Mouse (Mus musculus) lung, adult 2 months (tissue): ENCODE results near the gene Ankfy1. TPM values are rescaled to one million over a fixed set of nuclear protein-coding genes. Genes with fewer than 3 reads are reported as not detected.
"Not testable (repeated sequence)": the region's sequence is repeated elsewhere in the genome, so short reads cannot be mapped to it uniquely, and the experiment has no call there.

ENCODE experiments used
- DNase-seq: peaks from one replicate; pipeline ENCODE4 v3.0.0; 2022
- H3K4me1 ChIP-seq: fragments of 200-500 bp; 2 replicates; pipeline ENCODE4 v1.6.1; 2011; ENCODE audit warnings: low read length; ENCODE audit not compliant: control insufficient read depth, insufficient read depth
- H3K4me3 ChIP-seq: fragments of 200-500 bp; replicated peaks from 2 replicates; pipeline ENCODE3; 2011; ENCODE audit warnings: low read depth, mild to moderate bottlenecking, control low read depth, low read length; ENCODE audit errors: extremely low read depth
- CTCF ChIP-seq: fragments of 200-500 bp; IDR thresholded peaks from 2 replicates; pipeline ENCODE4 v1.5.1; 2011; ENCODE audit warnings: mild to moderate bottlenecking, low read length, control low read depth; ENCODE audit not compliant: insufficient read depth
- POLR2A ChIP-seq: fragments of 200-500 bp; IDR thresholded peaks from 2 replicates; pipeline ENCODE4 v1.6.1; 2011; ENCODE audit warnings: low read depth, mild to moderate bottlenecking, control low read depth, low read length, borderline replicate concordance; ENCODE audit errors: extremely low read depth
- WGBS: fragments of 180-500 bp; shearing (Covaris S2); methylation state at CpG from one replicate; pipeline ENCODE4 v1.1.7; 2018; 5-methylcytosine and 5-hydroxymethylcytosine counted together
- polyA plus RNA-seq: library from polyadenylated mRNA; depleted of rRNA; stranded (reverse); fragments of >200 nt; gene quantifications from 2 replicates; pipeline ENCODE4 v1.2.3, GENCODE M21; 2012

Ankfy1 gene
- polyA plus RNA-seq, 1 experiment: 33.4 TPM

DNA sequence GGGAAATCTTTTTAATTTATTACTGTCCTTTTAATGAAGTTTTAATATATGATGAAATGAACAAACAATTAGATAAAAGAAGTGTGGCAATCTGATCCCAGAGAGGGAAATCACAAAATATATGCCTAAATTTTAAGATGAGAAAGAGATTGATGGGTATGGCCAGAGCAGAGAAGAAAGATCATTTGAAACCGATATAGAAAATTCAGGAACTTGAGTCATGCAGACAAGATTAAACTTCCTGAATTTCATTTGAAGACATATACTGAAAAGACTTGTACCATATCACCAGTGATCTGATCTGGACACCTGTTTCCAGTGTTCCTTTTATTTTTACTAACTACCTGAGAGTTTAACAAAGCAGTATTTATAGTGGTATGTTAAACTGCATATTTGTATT lies 17.4 kb upstream of the Ankfy1 start:
- WGBS: 50% methylated on average over 1 of the region's 1 CpGs
- Histone ChIP-seq H3K4me1 (peaks cover 5% of the 10 kb centered on the region), H3K4me3 (no peak overlapping the region)
- TF ChIP-seq CTCF (no peak), POLR2A (no peak)
- no peak for DNase-seq

DNA sequence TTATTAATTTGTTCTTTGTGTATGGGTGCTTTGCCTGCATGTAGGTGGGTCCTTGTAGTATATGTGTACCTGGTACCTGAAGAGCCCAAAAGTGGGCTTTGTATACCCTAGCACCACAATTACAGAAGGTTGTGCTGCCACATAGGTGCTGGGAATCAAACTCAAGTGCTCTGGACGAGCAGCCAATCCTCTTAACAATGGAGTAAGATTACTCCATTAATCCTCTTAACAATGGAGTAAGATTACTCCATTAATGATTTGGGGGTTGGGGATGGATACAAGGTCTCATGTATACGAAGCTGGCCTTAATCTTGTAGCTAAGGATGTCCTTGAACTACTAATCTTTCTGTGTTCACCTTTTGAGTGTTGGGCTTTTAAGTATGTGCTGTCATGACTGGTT lies 14.5 kb upstream of the Ankfy1 start:
- no peak for TF ChIP-seq POLR2A
- no peak for TF ChIP-seq CTCF
- WGBS: 70% methylated on average over 2 of the region's 2 CpGs
- DNase-seq: no peak
- H3K4me1 ChIP-seq: peaks cover 5% of the 10 kb centered on the region
- no peak overlapping the region for H3K4me3 ChIP-seq

DNA sequence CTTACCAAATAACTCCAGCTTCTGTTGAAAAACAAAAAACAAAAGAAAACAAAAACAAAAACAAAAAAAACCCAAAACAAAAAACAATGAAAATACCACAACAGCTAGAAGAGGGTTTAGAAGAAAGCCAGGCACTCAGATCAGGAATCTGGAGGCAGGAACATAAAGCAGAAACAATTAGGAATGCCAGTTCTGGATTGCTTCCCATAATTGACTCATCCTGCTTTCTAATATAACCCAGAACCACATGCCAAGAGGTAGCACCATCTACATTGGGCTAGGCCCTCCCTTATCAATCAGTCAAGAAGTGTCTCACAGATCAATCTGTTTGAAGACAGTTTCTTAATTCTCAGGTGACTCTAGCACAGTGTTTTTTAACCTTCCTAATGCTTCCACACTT lies 9.1 kb upstream of the Ankfy1 start:
- DNase-seq: no peak
- Histone ChIP-seq H3K4me1 (no peaks in the 10 kb centered on the region), H3K4me3 (no peak overlapping the region)
- TF ChIP-seq POLR2A: no peak

DNA sequence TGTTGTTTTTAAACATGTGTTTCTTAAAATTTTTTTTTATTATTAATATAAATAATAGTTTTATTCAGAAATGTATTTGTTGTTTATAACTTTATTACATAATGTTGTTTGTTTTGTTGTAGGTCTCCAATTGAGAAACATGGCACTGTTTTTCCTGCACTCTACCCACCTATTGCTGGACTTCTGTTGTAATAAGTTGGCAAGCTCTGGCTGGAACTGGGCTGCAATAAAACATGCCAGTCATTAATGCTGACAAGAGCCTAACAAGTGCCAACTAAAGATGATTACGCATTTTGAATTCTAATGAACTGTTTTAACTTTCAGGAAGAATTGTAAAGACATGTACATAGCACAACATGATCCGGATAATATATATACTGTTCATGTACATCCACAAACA lies 6.4 kb upstream of the Ankfy1 start:
- WGBS: 90% methylated on average over 2 of the region's 2 CpGs
- DNase-seq: no peak

DNA sequence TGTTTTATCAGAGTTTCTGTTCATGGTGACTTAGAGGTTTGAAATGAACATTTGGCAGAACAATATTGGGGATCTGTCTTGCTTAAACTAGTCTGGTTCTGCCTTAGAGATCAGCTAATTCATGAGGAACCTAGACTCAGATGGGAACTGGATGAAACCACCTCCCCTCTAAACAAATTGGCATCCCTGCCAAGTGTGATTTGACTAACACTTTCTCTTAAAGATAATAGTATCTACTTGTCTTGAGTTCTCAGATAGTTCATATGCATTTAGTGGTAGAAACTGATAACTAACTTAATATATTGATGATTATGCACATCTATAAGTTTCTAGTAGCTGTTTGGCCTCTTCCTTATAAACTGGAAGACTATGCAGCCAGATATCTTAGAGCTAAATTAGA lies 3.1 kb upstream of the Ankfy1 start:
- Histone ChIP-seq H3K4me1 (peaks cover 11% of the 10 kb centered on the region), H3K4me3 (no peak overlapping the region)
- TF ChIP-seq CTCF (no peak), POLR2A (no peak)
- no peak for DNase-seq

More for the DNA sequence above, 6.4 kb upstream of the Ankfy1 start:
- no peaks in the 10 kb centered on the region; the same call in 1 of the 2 replicates for H3K4me1 ChIP-seq
- no peak overlapping the region for H3K4me3 ChIP-seq
- TF ChIP-seq CTCF: no peak
- TF ChIP-seq POLR2A: no peak

DNA sequence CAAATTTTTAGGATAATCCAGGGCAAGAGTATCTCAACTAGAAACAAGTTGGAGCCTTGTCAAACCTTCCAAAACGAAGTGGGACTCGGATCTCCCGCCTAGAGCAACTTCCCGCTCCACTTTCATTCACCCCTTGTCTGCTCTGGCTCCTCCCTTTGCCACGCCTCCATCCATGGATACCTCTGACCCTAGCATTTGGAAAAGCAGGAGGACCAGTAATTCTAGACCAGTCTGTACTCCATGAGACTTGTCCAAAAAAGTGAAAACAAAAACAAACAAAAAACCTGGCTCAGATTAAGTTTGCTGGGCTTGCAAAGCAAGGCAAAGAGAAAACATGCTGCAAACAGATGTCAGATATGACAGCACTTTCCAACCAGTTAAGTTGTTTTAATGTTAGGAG lies 1.6 kb upstream of the Ankfy1 start:
- no peak for TF ChIP-seq CTCF
- TF ChIP-seq POLR2A: no peak
- peaks cover 16% of the 10 kb centered on the region for H3K4me1 ChIP-seq
- 19% methylated on average over 5 of the region's 5 CpGs for WGBS
- no peak overlapping the region for H3K4me3 ChIP-seq
- no peak for DNase-seq

DNA sequence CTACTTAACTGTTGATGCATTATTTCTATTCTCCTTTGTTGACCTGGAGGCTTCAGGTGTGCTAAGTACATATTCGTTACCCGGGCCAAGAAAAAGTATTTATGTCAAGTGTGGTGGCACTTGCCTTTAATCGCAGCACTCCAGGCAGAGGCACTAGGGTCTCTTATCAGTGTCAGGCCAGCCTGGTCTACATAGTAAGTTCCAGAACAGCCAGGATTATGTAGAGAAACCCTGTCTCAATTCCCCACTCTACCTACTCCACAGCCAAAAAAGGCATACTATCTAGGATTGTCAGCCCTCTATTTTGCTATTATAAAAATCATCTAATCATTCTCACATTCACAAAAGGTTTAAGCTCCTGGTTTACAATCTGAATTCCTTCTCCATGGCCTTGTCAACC lies 691 bp upstream of the Ankfy1 start:
- no peak overlapping the region for H3K4me3 ChIP-seq
- TF ChIP-seq CTCF: no peak
- no peak for TF ChIP-seq POLR2A
- no peak for DNase-seq
- 50% methylated on average over 3 of the region's 3 CpGs for WGBS
- H3K4me1 ChIP-seq: peaks cover 18% of the 10 kb centered on the region

DNA sequence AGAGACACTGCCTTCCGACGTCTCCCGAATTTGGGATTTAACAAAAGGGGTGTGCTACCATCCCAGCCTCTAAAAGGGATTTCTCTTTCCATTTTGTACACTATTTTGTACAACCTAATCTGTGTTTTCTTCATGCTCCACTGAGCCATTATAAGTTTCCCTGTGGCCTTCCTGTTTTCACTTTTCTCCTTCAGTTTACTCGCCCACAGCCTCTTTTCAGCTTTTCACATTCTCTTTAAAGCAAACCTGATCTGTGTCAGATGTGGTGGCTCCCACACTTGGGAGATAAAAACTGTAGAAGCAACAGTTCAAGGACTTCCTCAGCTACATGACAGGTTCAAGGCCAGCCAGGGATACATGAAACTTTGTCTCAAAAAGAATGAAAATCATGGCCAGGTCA lies 2.5 kb downstream of the Ankfy1 start:
- no peak overlapping the region for H3K4me3 ChIP-seq
- DNase-seq: no peak
- 79% methylated on average over 4 of the region's 4 CpGs for WGBS
- peaks cover 18% of the 10 kb centered on the region for H3K4me1 ChIP-seq
- TF ChIP-seq POLR2A: no peak
- no peak for TF ChIP-seq CTCF

DNA sequence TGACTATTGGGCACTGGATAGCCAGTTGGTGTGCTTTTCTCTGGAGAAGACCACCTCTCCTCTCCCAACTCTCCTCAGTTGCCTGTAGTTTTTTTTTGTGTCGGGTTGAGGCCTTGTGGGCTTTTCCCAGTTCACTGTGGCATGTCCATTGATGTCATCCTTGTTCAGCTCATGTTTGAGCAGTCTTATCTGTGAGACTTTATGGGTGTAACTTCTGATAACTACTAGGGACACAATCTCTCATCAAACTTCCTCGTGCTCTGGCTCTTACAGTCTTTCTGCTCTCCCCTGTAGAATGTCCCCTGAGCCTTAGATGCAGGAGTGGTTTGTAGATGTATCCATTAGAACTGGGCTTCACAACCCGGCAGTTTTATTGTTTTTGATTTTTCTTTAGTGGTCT lies 5.2 kb downstream of the Ankfy1 start:
- TF ChIP-seq POLR2A (no peak), CTCF (no peak)
- DNase-seq: no peak
- WGBS: 71% methylated on average over 3 of the region's 3 CpGs
- H3K4me3 ChIP-seq: no peak overlapping the region
- peaks cover 18% of the 10 kb centered on the region for H3K4me1 ChIP-seq

DNA sequence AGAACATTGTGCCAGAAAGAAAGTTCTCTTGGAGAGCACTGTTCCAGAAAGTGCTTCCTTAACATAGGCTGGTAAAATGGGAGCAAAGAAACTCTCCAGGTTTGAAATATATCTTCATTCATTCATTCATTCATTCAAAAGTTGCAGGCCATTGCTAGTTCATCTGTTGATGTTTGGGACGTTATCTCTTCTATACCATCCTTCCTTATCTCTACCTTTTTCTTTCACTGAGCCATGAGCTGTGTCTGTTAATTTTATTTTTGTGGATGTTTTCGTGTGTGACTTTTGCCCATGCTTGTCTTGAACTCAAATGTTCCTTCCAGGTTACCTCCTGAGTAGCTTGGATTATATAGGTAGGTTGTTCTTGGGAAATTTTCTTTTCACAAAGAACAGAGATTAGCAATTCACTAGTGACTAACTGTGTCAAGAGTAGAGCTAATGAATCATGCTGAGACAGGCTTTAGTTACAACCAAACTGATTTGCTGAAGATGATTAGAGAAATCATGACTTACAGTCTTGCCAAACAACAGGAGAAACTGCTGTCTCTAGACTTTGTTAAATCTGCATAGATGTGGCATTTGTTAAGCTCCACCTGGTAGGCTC lies 6.7 kb downstream of the Ankfy1 start:
- no peak overlapping the region for H3K4me3 ChIP-seq
- 82% methylated on average over 2 of the region's 2 CpGs for whole genome bisulfite sequencing
- no peak for TF ChIP-seq POLR2A
- TF ChIP-seq CTCF: no peak
- peaks cover 9% of the 10 kb centered on the region for H3K4me1 ChIP-seq
- no peak for DNase-seq

DNA sequence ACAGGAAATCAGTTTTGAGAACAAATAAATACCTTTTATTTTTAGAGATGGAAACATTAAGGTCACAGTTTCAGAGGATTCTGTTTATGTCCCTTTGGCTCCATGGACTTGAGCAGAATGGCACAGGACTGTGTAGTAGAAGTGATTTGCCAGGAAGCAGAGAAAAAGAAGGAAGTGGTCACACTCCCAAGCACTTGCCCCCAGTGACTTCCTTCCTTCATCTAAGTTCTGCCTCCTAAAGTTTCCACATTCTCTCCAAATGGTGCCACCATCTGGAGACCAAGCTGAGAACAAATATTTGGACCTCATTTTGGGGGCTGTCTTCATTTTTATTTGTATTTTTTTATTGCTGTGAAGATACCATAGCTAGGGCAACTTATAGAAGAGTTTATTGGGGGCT lies 7.5 kb downstream of the Ankfy1 start:
- no peak for DNase-seq
- no peak overlapping the region for H3K4me3 ChIP-seq
- H3K4me1 ChIP-seq: peaks cover 4% of the 10 kb centered on the region
- TF ChIP-seq CTCF (no peak), POLR2A (no peak)

DNA sequence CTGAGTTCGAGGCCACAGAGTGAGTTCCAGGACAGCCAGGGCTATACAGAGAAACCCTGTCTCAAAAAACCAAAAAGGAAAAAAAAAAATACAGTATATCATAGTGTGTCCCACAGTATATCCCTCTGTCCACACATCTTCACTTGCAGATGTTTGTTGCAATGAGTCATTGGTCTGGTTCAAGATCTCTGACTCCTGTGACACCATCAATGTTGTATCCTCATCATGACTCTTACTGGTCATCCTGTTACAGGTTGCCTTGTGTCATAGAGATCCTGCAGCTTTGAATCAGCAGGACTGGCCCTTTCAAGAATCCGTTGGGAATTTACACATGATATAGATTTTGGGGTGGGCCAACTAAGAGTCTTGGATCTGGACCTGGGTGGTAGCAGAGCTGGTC lies 15.3 kb downstream of the Ankfy1 start:
- H3K4me1 ChIP-seq, H3K4me3 ChIP-seq, DNase-seq: not testable (repeated sequence)
- 79% methylated on average over 2 of the region's 2 CpGs for WGBS
